Mouse (Mus musculus): Measurements from ENCODE around the gene Banp. TPM values are rescaled to one million over a fixed set of nuclear protein-coding genes. Genes with fewer than 3 reads are reported as not detected.

The Banp gene
- total and polyA plus RNA-seq, 3 experiments = 19.2 to 28.4 TPM; not detected in 1

- TF ChIP-seq JUND (IDR thresholded peaks at IDR 0.05; ENCODE audit: low read depth, low read length) (no peak), EP300 (IDR thresholded peaks at IDR 0.05; ENCODE audit: low read depth in 1 of 2, low read length in 2 of 2) (no peak), USF2 (IDR thresholded peaks at IDR 0.05; ENCODE audit: borderline replicate concordance in 1 of 2, insufficient read depth in 1 of 2, low read depth in 1 of 2, low read length in 2 of 2) (no peak), ZNF384 (IDR thresholded peaks at IDR 0.05; ENCODE audit: low read depth, low read length) (no peak), E2F4 (IDR thresholded peaks at IDR 0.05; ENCODE audit: borderline replicate concordance, low read depth, low read length) (no peak), TAL1 (IDR thresholded peaks at IDR 0.05; ENCODE audit: low read length) (no peak), NELFE (IDR thresholded peaks at IDR 0.05; ENCODE audit: low read depth, low read length) (no peak), BHLHE40 (IDR thresholded peaks at IDR 0.05; ENCODE audit: borderline replicate concordance, low read depth, low read length) (no peak), ELF1 (IDR thresholded peaks at IDR 0.05; ENCODE audit: low read depth, low read length) (no peak), SIN3A (IDR thresholded peaks at IDR 0.05; ENCODE audit: low read length) (no peak)
- Histone ChIP-seq H3K36me3 (ENCODE audit: control insufficient read depth in 1 of 2, insufficient read depth in 2 of 2, low read length in 2 of 2) (peaks cover 0 to 6% of the 10 kb centered on the region in 2 experiments; a peak in 2 of 4 replicates), H3K27me3 (ENCODE audit: control insufficient read depth in 1 of 2, insufficient read depth in 2 of 2, low read length in 2 of 2) (no peaks in the 10 kb centered on the region), H3K27ac (ENCODE audit: control insufficient read depth, low read depth, low read length) (no peak overlapping the region), H3K4me3 (ENCODE audit: control insufficient read depth in 1 of 2, insufficient read depth in 1 of 2, low read depth in 2 of 2, low read length in 2 of 2) (no peak overlapping the region), H3K4me1 (ENCODE audit: control insufficient read depth in 1 of 2, insufficient read depth in 2 of 2, low read length in 2 of 2) (peaks cover 5 to 8% of the 10 kb centered on the region in 2 experiments), H3K9ac (ENCODE audit: control insufficient read depth, low read depth, low read length, poor library complexity, severe bottlenecking) (no peak overlapping the region), H3K9me3 (replicated peaks; ENCODE audit: insufficient read depth, low read length) (no peaks in the 10 kb centered on the region), H3K79me2 (ENCODE audit: control insufficient read depth, insufficient read depth, low read length, poor library complexity) (no peaks in the 10 kb centered on the region)
- no peak for DNase-seq (ENCODE audit: low read depth, low spot score)
These were observed 19.5 kb upstream of the Banp start for GRCm38 (mm10) chr8:121930047-121930446.

GRCm38 (mm10) chr8:121931571-121931970 lies 18.0 kb upstream of the Banp start:
- H3K4me1 ChIP-seq (ENCODE audit: control insufficient read depth in 1 of 2, insufficient read depth in 2 of 2, low read length in 2 of 2) = peaks cover 5 to 8% of the 10 kb centered on the region in 2 experiments

More at GRCm38 (mm10) chr8:121931571-121931970, 18.0 kb upstream of the Banp start:
- H3K27ac ChIP-seq (ENCODE audit: control insufficient read depth, low read depth, low read length) = no peak overlapping the region
- H3K9ac ChIP-seq (ENCODE audit: control insufficient read depth, low read depth, low read length, poor library complexity, severe bottlenecking) = no peak overlapping the region
- no peaks in the 10 kb centered on the region for H3K79me2 ChIP-seq (ENCODE audit: control insufficient read depth, insufficient read depth, low read length, poor library complexity)
- no peak overlapping the region for H3K4me3 ChIP-seq (ENCODE audit: control insufficient read depth in 1 of 2, insufficient read depth in 1 of 2, low read depth in 2 of 2, low read length in 2 of 2)
- no peak for TF ChIP-seq USF2 (IDR thresholded peaks at IDR 0.05; ENCODE audit: borderline replicate concordance in 1 of 2, insufficient read depth in 1 of 2, low read depth in 1 of 2, low read length in 2 of 2)
- no peak for TF ChIP-seq CHD1 (IDR thresholded peaks at IDR 0.05; ENCODE audit: low read depth, low read length)
- TF ChIP-seq GATA1 (IDR thresholded peaks at IDR 0.05; ENCODE audit: low read depth, low read length) = no peak
- TF ChIP-seq POLR2AphosphoS5 (IDR thresholded peaks at IDR 0.05; ENCODE audit: borderline replicate concordance, low read depth, low read length) = no peak
- TF ChIP-seq MAFK (IDR thresholded peaks at IDR 0.05; ENCODE audit: borderline replicate concordance, low read depth, low read length) = no peak
- TF ChIP-seq MAX (IDR thresholded peaks at IDR 0.05; ENCODE audit: low read length) = no peak
- no peak for TF ChIP-seq MAZ (IDR thresholded peaks at IDR 0.05; ENCODE audit: low read depth, low read length)
- no peak for TF ChIP-seq ELF1 (IDR thresholded peaks at IDR 0.05; ENCODE audit: low read depth, low read length)
- TF ChIP-seq SIN3A (IDR thresholded peaks at IDR 0.05; ENCODE audit: low read length) = no peak
- TF ChIP-seq MYC (IDR thresholded peaks at IDR 0.05; ENCODE audit: low read depth, low read length) = no peak
- TF ChIP-seq ZKSCAN1 (IDR thresholded peaks at IDR 0.05; ENCODE audit: low read depth, low read length) = no peak
- TF ChIP-seq GABPA (IDR thresholded peaks at IDR 0.05; ENCODE audit: low read depth, low read length) = no peak
- TF ChIP-seq RCOR1 (IDR thresholded peaks at IDR 0.05; ENCODE audit: low read depth, low read length) = no peak
- peaks cover 0 to 6% of the 10 kb centered on the region in 2 experiments; a peak in 2 of 4 replicates for H3K36me3 ChIP-seq (ENCODE audit: control insufficient read depth in 1 of 2, insufficient read depth in 2 of 2, low read length in 2 of 2)
- no peaks in the 10 kb centered on the region for H3K27me3 ChIP-seq (ENCODE audit: control insufficient read depth in 1 of 2, insufficient read depth in 2 of 2, low read length in 2 of 2)
- H3K9me3 ChIP-seq (replicated peaks; ENCODE audit: insufficient read depth, low read length) = no peaks in the 10 kb centered on the region
- DNase-seq (ENCODE audit: low read depth, low spot score) = no peak
